Mouse (Mus musculus): Measurements from ENCODE around the gene Diras2.

The Diras2 gene

GRCm38 (mm10) chr13:52457177-52457888 is 73.7 kb downstream of the Diras2 start:
- no peak for DNase-seq

GRCm38 (mm10) chr13:52455329-52455728 is 75.8 kb downstream of the Diras2 start:
- peak; percentile 5 for DNase-seq

DNA sequence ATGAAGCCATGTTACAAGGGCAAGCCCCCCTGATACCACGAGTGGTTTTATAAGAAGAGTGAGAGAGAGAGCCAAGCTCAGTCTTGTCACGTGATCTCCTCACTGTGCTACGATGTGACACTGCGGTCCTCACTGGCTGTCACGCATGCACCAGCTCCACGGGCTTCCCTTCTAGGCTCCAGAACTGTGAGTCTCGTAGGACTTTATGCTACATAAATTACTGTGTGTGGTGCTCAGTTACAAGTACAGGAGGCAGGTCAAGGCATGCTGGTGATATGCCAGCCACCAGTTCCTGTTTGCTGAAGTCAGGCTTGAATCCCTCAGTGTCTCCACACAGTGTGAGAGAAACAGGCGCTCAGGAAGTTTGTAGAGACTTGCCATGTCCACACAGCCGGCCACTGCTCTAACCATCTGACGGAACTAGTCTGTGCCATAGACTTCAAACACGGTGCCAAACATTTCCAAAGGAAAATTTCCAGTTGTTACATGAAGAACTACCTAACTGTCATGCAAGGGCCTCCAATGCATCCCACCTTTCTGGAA is 76.3 kb downstream of the Diras2 start:
- no peak for DNase-seq
